Mouse (Mus musculus): ENCODE data around the gene Cox8a. TPM values are rescaled to one million over a fixed set of nuclear protein-coding genes. Genes with fewer than 3 reads are reported as not detected.
A peak's percentile ranks its signal among the peaks of the same experiment; 100 is the strongest.

Gene Cox8a
- polyA plus RNA-seq, 1 experiment: 1,818 TPM

DNA sequence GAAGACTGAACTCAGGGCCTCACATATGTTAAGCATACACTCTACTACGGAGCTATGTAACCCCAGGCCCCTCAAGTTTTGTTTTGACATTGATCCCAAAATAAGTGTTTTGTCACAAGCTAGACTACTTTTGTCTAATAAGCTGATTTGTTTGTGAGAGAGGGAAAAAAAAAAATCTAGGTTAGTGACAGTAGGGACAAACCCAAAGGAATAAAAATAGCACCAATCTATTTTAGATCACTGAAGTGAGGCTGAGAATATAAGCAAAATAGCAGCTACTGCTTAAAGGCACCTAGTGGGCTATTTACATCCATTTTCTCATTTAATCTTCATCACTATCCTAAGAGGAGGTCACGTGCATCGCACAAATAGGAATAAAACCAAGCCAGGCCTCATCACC, 22.2 kb upstream of the Cox8a start:
- no peak for TF ChIP-seq CTCF (IDR thresholded peaks at IDR 0.05; ENCODE audit: borderline replicate concordance, control insufficient read depth, extremely low read depth, insufficient read depth, low read length, poor library complexity)
- no peak for TF ChIP-seq POLR2A (IDR thresholded peaks at IDR 0.05; ENCODE audit: control insufficient read depth, extremely low read depth, insufficient read depth, low read length, poor library complexity)
- Histone ChIP-seq H3K27me3 (ENCODE audit: control insufficient read depth, insufficient read depth, low read length) (no peaks in the 10 kb centered on the region), H3K4me1 (replicated peaks; ENCODE audit: control insufficient read depth, insufficient read depth, low read length) (peaks cover 8% of the 10 kb centered on the region), H3K4me3 (ENCODE audit: control insufficient read depth, insufficient read depth, low read length) (no peak overlapping the region), H3K27ac (ENCODE audit: control insufficient read depth, insufficient read depth, low read length) (no peak overlapping the region), H3K36me3 (ENCODE audit: control insufficient read depth, insufficient read depth, low read length) (no peaks in the 10 kb centered on the region)
- DNase-seq: no peak
- WGBS: 88% methylated on average over 3 of the region's 3 CpGs

DNA sequence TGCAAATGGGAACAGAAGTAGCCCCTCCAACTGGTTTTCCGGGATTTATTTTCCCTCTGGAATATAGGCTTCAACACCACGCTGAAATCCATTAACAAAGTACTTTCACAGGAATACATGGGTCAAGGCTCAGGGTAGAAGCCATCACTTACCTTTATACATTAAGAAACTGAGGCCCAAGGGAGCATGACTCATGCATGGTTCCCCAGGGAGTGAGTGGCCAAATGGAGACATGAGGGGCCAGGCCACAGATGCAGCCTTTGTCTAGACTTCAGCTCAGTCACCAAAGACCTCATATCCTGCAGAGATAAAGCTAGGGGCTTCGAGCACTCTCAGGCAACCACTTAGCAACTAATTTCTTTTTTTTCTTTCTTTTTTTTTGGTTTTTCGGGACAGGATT, 19.3 kb upstream of the Cox8a start:
- Histone ChIP-seq H3K27me3 (ENCODE audit: control insufficient read depth, insufficient read depth, low read length) (no peaks in the 10 kb centered on the region), H3K4me1 (replicated peaks; ENCODE audit: control insufficient read depth, insufficient read depth, low read length) (peaks cover 8% of the 10 kb centered on the region), H3K36me3 (ENCODE audit: control insufficient read depth, insufficient read depth, low read length) (peaks cover 13% of the 10 kb centered on the region), H3K27ac (ENCODE audit: control insufficient read depth, insufficient read depth, low read length) (no peak overlapping the region), H3K4me3 (ENCODE audit: control insufficient read depth, insufficient read depth, low read length) (no peak overlapping the region)
- TF ChIP-seq POLR2A (IDR thresholded peaks at IDR 0.05; ENCODE audit: control insufficient read depth, extremely low read depth, insufficient read depth, low read length, poor library complexity): no peak
- no peak for TF ChIP-seq CTCF (IDR thresholded peaks at IDR 0.05; ENCODE audit: borderline replicate concordance, control insufficient read depth, extremely low read depth, insufficient read depth, low read length, poor library complexity)
- 92% methylated on average over 4 of the region's 4 CpGs for WGBS
- DNase-seq: no peak

DNA sequence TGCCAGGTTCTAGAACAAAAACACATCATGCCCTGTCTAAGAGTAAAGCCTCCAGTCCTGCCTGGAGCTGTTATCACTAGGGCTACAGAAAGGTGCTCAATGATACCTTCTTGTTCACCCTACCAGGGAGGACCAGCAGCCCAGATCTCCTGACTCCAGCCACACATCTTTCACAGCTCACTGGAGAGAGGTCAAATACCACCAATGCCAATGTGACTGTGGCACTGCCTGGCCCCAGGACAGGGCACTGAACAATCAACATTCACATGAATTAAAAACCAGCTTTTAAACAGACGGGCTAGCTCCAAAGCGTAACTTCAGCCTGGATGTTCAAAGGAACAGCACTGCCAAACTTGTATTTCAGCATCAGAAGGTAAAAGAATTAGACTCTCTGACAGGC, 18.6 kb upstream of the Cox8a start:
- Histone ChIP-seq H3K27me3 (ENCODE audit: control insufficient read depth, insufficient read depth, low read length) (no peaks in the 10 kb centered on the region), H3K4me1 (replicated peaks; ENCODE audit: control insufficient read depth, insufficient read depth, low read length) (peaks cover 8% of the 10 kb centered on the region), H3K27ac (ENCODE audit: control insufficient read depth, insufficient read depth, low read length) (no peak overlapping the region), H3K36me3 (ENCODE audit: control insufficient read depth, insufficient read depth, low read length) (peaks cover 18% of the 10 kb centered on the region), H3K4me3 (ENCODE audit: control insufficient read depth, insufficient read depth, low read length) (no peak overlapping the region)
- WGBS: 96% methylated on average over 2 of the region's 2 CpGs
- no peak for TF ChIP-seq POLR2A (IDR thresholded peaks at IDR 0.05; ENCODE audit: control insufficient read depth, extremely low read depth, insufficient read depth, low read length, poor library complexity)
- no peak for TF ChIP-seq CTCF (IDR thresholded peaks at IDR 0.05; ENCODE audit: borderline replicate concordance, control insufficient read depth, extremely low read depth, insufficient read depth, low read length, poor library complexity)
- no peak for DNase-seq

DNA sequence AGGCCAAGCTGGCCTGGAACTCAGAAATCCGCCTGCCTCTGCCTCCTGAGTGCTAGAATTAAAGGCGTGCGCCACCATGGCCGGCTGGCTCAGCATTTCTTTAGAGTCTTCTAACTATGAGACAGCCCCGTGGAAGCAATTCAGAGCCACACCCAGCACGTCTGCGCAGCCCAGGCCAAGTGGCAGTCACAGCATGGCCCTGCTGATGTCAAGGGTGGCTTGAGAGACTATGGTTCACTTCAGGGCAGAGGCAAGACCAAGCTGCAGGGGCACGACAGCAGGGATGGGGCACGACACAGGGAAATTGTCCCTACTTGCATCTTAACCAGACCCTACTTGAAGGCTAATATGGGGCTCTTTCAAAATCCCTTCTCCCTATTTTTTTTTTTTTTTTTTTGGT, 18.0 kb upstream of the Cox8a start:
- TF ChIP-seq CTCF (IDR thresholded peaks at IDR 0.05; ENCODE audit: borderline replicate concordance, control insufficient read depth, extremely low read depth, insufficient read depth, low read length, poor library complexity): no peak
- TF ChIP-seq POLR2A (IDR thresholded peaks at IDR 0.05; ENCODE audit: control insufficient read depth, extremely low read depth, insufficient read depth, low read length, poor library complexity): no peak
- 95% methylated on average over 9 of the region's 9 CpGs for WGBS
- Histone ChIP-seq H3K4me3 (ENCODE audit: control insufficient read depth, insufficient read depth, low read length) (no peak overlapping the region), H3K27me3 (ENCODE audit: control insufficient read depth, insufficient read depth, low read length) (no peaks in the 10 kb centered on the region), H3K27ac (ENCODE audit: control insufficient read depth, insufficient read depth, low read length) (no peak overlapping the region), H3K4me1 (replicated peaks; ENCODE audit: control insufficient read depth, insufficient read depth, low read length) (peaks cover 8% of the 10 kb centered on the region), H3K36me3 (ENCODE audit: control insufficient read depth, insufficient read depth, low read length) (peaks cover 18% of the 10 kb centered on the region)
- no peak for DNase-seq

DNA sequence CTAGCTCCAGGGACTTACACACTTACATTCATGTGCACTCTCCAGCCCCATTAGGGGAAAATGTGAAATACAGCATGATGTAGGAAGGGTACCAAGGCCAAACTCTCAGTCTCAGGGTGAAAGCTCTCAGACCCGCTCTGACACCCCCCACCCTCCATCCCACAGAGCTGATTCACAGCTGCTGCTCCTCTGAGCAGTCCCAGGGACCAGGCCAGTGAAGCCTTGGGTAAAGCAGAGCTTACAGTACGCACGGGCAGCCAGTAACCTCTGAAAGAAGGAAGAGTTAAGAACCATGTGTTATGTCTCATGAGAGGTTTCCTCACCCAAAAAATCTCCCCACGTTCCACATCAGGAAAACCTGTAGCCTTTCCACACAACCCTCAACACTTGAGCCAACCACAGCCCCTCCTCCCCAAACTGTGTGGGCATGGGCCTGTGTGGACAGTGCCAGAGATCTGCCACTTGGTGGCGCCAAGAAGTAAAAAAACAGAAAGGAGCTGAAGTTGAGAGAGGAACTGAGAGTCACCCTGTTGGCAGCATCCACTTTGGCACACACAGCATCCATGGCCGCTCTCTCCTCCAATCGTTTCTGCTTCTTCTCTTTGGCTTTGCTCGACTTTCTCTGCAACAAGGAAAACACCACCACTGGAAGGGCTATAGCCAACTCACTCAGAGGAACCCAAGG, 17.3 kb upstream of the Cox8a start:
- 47% methylated on average over 8 of the region's 8 CpGs for WGBS
- peak; percentile 76; the same call in 1 of the 2 replicates for TF ChIP-seq CTCF (IDR thresholded peaks at IDR 0.05; ENCODE audit: borderline replicate concordance, control insufficient read depth, extremely low read depth, insufficient read depth, low read length, poor library complexity)
- TF ChIP-seq POLR2A (IDR thresholded peaks at IDR 0.05; ENCODE audit: control insufficient read depth, extremely low read depth, insufficient read depth, low read length, poor library complexity): no peak
- peaks cover 26% of the 10 kb centered on the region for H3K36me3 ChIP-seq (ENCODE audit: control insufficient read depth, insufficient read depth, low read length)
- H3K4me1 ChIP-seq (replicated peaks; ENCODE audit: control insufficient read depth, insufficient read depth, low read length): no peaks in the 10 kb centered on the region
- no peak overlapping the region for H3K4me3 ChIP-seq (ENCODE audit: control insufficient read depth, insufficient read depth, low read length)
- DNase-seq: peak; percentile 82
- H3K27me3 ChIP-seq (ENCODE audit: control insufficient read depth, insufficient read depth, low read length): no peaks in the 10 kb centered on the region
- no peak overlapping the region for H3K27ac ChIP-seq (ENCODE audit: control insufficient read depth, insufficient read depth, low read length)

DNA sequence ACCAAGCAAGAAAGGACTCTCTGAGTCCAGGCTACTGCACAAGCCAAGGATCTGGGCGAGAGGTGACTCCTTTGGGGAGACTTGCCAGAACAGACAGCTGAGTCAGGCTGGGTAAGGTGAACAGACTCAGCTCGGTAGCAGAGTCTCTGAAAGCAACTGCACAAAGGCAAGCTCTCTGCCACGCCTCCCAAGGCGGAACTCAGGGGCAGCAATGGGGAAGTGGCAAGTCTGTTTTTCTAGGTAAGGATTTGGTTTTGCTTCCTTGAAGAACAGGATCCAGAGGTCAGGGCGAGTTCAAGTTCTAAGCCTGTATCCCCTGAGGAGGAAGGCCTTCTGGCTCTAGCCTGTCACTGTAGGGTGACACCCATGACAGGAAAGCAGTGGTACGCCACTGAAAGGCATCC, 9.1 kb upstream of the Cox8a start:
- H3K36me3 ChIP-seq (ENCODE audit: control insufficient read depth, insufficient read depth, low read length): peaks cover 32% of the 10 kb centered on the region
- TF ChIP-seq POLR2A (IDR thresholded peaks at IDR 0.05; ENCODE audit: control insufficient read depth, extremely low read depth, insufficient read depth, low read length, poor library complexity): no peak
- TF ChIP-seq CTCF (IDR thresholded peaks at IDR 0.05; ENCODE audit: borderline replicate concordance, control insufficient read depth, extremely low read depth, insufficient read depth, low read length, poor library complexity): no peak
- H3K27me3 ChIP-seq (ENCODE audit: control insufficient read depth, insufficient read depth, low read length): no peaks in the 10 kb centered on the region
- H3K4me1 ChIP-seq (replicated peaks; ENCODE audit: control insufficient read depth, insufficient read depth, low read length): no peaks in the 10 kb centered on the region
- H3K27ac ChIP-seq (ENCODE audit: control insufficient read depth, insufficient read depth, low read length): no peak overlapping the region
- H3K4me3 ChIP-seq (ENCODE audit: control insufficient read depth, insufficient read depth, low read length): no peak overlapping the region
- no peak for DNase-seq
- 63% methylated on average over 6 of the region's 6 CpGs for WGBS

Data from thymus, adult 2 months (tissue).